Mouse (Mus musculus): ENCODE measurements around the gene Nanog. TPM values are rescaled to one million over a fixed set of nuclear protein-coding genes. Genes with fewer than 3 reads are reported as not detected.

The Nanog gene
- polyA plus RNA-seq (2015; fragmentation: Nextera tagmentation; extraction: Ambion mirVana): not detected in 2 replicates

GRCm38 (mm10) chr6:122707036-122707800 lies at the start of gene Nanog:
Gene Nanog, plus strand, starts transcription at chr6:122707489.
- Histone ChIP-seq H3K36me3 (ENCODE audit: control insufficient read depth, insufficient read depth) (no peaks in the 10 kb centered on the region), H3K4me3 (ENCODE audit: low read depth, low read length) (no peak within 1 kb of the TSS), H3K9me3 (replicated peaks; ENCODE audit: control insufficient read depth, low read length) (no peaks in the 10 kb centered on the region), H3K9ac (ENCODE audit: low read depth, low read length) (no peak within 1 kb of the TSS), H3K4me1 (ENCODE audit: control insufficient read depth, low read depth, low read length) (no peaks in the 10 kb centered on the region), H3K4me2 (ENCODE audit: low read depth, low read length) (no peak within 1 kb of the TSS), H3K27me3 (ENCODE audit: control insufficient read depth, insufficient read depth, low read depth, low read length) (no peaks in the 10 kb centered on the region), H3K27ac (ENCODE audit: low read length) (no peak within 1 kb of the TSS)
- 25% methylated on average over 12 of the region's 12 CpGs for WGBS (ENCODE audit: insufficient replicate concordance)
- ATAC-seq (ENCODE audit: low read depth): no peak

- H3K4me3 ChIP-seq (ENCODE audit: low read depth, low read length): no peak overlapping the region
- no peaks in the 10 kb centered on the region for H3K9me3 ChIP-seq (replicated peaks; ENCODE audit: control insufficient read depth, low read length)
- no peak overlapping the region for H3K27ac ChIP-seq (ENCODE audit: low read length)
- no peaks in the 10 kb centered on the region for H3K27me3 ChIP-seq (ENCODE audit: control insufficient read depth, insufficient read depth, low read depth, low read length)
- 31% methylated on average over 5 of the region's 5 CpGs for WGBS (ENCODE audit: insufficient replicate concordance)
- H3K4me1 ChIP-seq (ENCODE audit: control insufficient read depth, low read depth, low read length): no peaks in the 10 kb centered on the region; the same call in 1 of the 2 replicates
- ATAC-seq (ENCODE audit: low read depth): no peak
- no peak overlapping the region for H3K9ac ChIP-seq (ENCODE audit: low read depth, low read length)
- H3K36me3 ChIP-seq (ENCODE audit: control insufficient read depth, insufficient read depth): no peaks in the 10 kb centered on the region
- no peak overlapping the region for H3K4me2 ChIP-seq (ENCODE audit: low read depth, low read length)
Measured at GRCm38 (mm10) chr6:122657630-122658029, 49.7 kb upstream of the Nanog start.

- H3K4me2 ChIP-seq (ENCODE audit: low read depth, low read length): no peak overlapping the region
- no peak overlapping the region for H3K9ac ChIP-seq (ENCODE audit: low read depth, low read length)
- ATAC-seq (ENCODE audit: low read depth): no peak
Measured at GRCm38 (mm10) chr6:122659567-122659966, 47.7 kb upstream of the Nanog start.

GRCm38 (mm10) chr6:122660601-122661379 lies 46.5 kb upstream of the Nanog start:
- Histone ChIP-seq H3K27me3 (ENCODE audit: control insufficient read depth, insufficient read depth, low read depth, low read length) (no peaks in the 10 kb centered on the region), H3K9ac (ENCODE audit: low read depth, low read length) (no peak overlapping the region), H3K27ac (ENCODE audit: low read length) (no peak overlapping the region), H3K4me3 (ENCODE audit: low read depth, low read length) (no peak overlapping the region), H3K4me1 (ENCODE audit: control insufficient read depth, low read depth, low read length) (no peaks in the 10 kb centered on the region; the same call in 1 of the 2 replicates), H3K9me3 (replicated peaks; ENCODE audit: control insufficient read depth, low read length) (no peaks in the 10 kb centered on the region), H3K4me2 (ENCODE audit: low read depth, low read length) (no peak overlapping the region), H3K36me3 (ENCODE audit: control insufficient read depth, insufficient read depth) (no peaks in the 10 kb centered on the region)
- ATAC-seq (ENCODE audit: low read depth): no peak
- 28% methylated on average over 8 of the region's 8 CpGs for WGBS (ENCODE audit: insufficient replicate concordance)

More at GRCm38 (mm10) chr6:122659567-122659966, 47.7 kb upstream of the Nanog start:
- Histone ChIP-seq H3K36me3 (ENCODE audit: control insufficient read depth, insufficient read depth) (no peaks in the 10 kb centered on the region), H3K9me3 (replicated peaks; ENCODE audit: control insufficient read depth, low read length) (no peaks in the 10 kb centered on the region), H3K4me3 (ENCODE audit: low read depth, low read length) (no peak overlapping the region), H3K27ac (ENCODE audit: low read length) (no peak overlapping the region), H3K27me3 (ENCODE audit: control insufficient read depth, insufficient read depth, low read depth, low read length) (no peaks in the 10 kb centered on the region), H3K4me1 (ENCODE audit: control insufficient read depth, low read depth, low read length) (no peaks in the 10 kb centered on the region; the same call in 1 of the 2 replicates)
- 13% methylated on average over 7 of the region's 7 CpGs for WGBS (ENCODE audit: insufficient replicate concordance)

GRCm38 (mm10) chr6:122662551-122663264 lies 44.6 kb upstream of the Nanog start:
- peak; percentile 58; the same call in 1 of the 2 replicates for ATAC-seq (ENCODE audit: low read depth)
- no peaks in the 10 kb centered on the region for H3K36me3 ChIP-seq (ENCODE audit: control insufficient read depth, insufficient read depth)
- H3K4me1 ChIP-seq (ENCODE audit: control insufficient read depth, low read depth, low read length): no peaks in the 10 kb centered on the region; the same call in 1 of the 2 replicates
- peaks cover 2% of the 10 kb centered on the region; the same call in 1 of the 2 replicates for H3K27me3 ChIP-seq (ENCODE audit: control insufficient read depth, insufficient read depth, low read depth, low read length)
- H3K27ac ChIP-seq (ENCODE audit: low read length): no peak overlapping the region
- no peak overlapping the region for H3K4me3 ChIP-seq (ENCODE audit: low read depth, low read length)
- no peaks in the 10 kb centered on the region for H3K9me3 ChIP-seq (replicated peaks; ENCODE audit: control insufficient read depth, low read length)
- no peak overlapping the region for H3K4me2 ChIP-seq (ENCODE audit: low read depth, low read length)
- 28% methylated on average over 22 of the region's 22 CpGs for WGBS (ENCODE audit: insufficient replicate concordance)
- no peak overlapping the region for H3K9ac ChIP-seq (ENCODE audit: low read depth, low read length)

GRCm38 (mm10) chr6:122663596-122664206 lies 43.6 kb upstream of the Nanog start:
- Histone ChIP-seq H3K4me2 (ENCODE audit: low read depth, low read length) (no peak overlapping the region), H3K27ac (ENCODE audit: low read length) (no peak overlapping the region), H3K4me3 (ENCODE audit: low read depth, low read length) (no peak overlapping the region), H3K27me3 (ENCODE audit: control insufficient read depth, insufficient read depth, low read depth, low read length) (peaks cover 2% of the 10 kb centered on the region; the same call in 1 of the 2 replicates), H3K9ac (ENCODE audit: low read depth, low read length) (no peak overlapping the region), H3K4me1 (ENCODE audit: control insufficient read depth, low read depth, low read length) (no peaks in the 10 kb centered on the region; the same call in 1 of the 2 replicates), H3K9me3 (replicated peaks; ENCODE audit: control insufficient read depth, low read length) (no peaks in the 10 kb centered on the region), H3K36me3 (ENCODE audit: control insufficient read depth, insufficient read depth) (no peaks in the 10 kb centered on the region)
- ATAC-seq (ENCODE audit: low read depth): no peak
- WGBS (ENCODE audit: insufficient replicate concordance): 35% methylated on average over 14 of the region's 14 CpGs

- H3K4me2 ChIP-seq (ENCODE audit: low read depth, low read length): no peak overlapping the region
- no peak for ATAC-seq (ENCODE audit: low read depth)
- H3K9me3 ChIP-seq (replicated peaks; ENCODE audit: control insufficient read depth, low read length): no peaks in the 10 kb centered on the region
- no peak overlapping the region for H3K4me3 ChIP-seq (ENCODE audit: low read depth, low read length)
- no peak overlapping the region for H3K9ac ChIP-seq (ENCODE audit: low read depth, low read length)
- 48% methylated on average over 7 of the region's 7 CpGs for WGBS (ENCODE audit: insufficient replicate concordance)
- peaks cover 2% of the 10 kb centered on the region; the same call in 1 of the 2 replicates for H3K27me3 ChIP-seq (ENCODE audit: control insufficient read depth, insufficient read depth, low read depth, low read length)
- H3K4me1 ChIP-seq (ENCODE audit: control insufficient read depth, low read depth, low read length): no peaks in the 10 kb centered on the region; the same call in 1 of the 2 replicates
- no peak overlapping the region for H3K27ac ChIP-seq (ENCODE audit: low read length)
- H3K36me3 ChIP-seq (ENCODE audit: control insufficient read depth, insufficient read depth): no peaks in the 10 kb centered on the region
Measured at GRCm38 (mm10) chr6:122665866-122666265, 41.4 kb upstream of the Nanog start.

GRCm38 (mm10) chr6:122667715-122668114 lies 39.6 kb upstream of the Nanog start:
- WGBS (ENCODE audit: insufficient replicate concordance): 68% methylated on average over 5 of the region's 5 CpGs
- Histone ChIP-seq H3K36me3 (ENCODE audit: control insufficient read depth, insufficient read depth) (no peaks in the 10 kb centered on the region), H3K27ac (ENCODE audit: low read length) (no peak overlapping the region), H3K4me2 (ENCODE audit: low read depth, low read length) (no peak overlapping the region), H3K27me3 (ENCODE audit: control insufficient read depth, insufficient read depth, low read depth, low read length) (peaks cover 2% of the 10 kb centered on the region; the same call in 1 of the 2 replicates), H3K9ac (ENCODE audit: low read depth, low read length) (no peak overlapping the region), H3K4me3 (ENCODE audit: low read depth, low read length) (no peak overlapping the region), H3K9me3 (replicated peaks; ENCODE audit: control insufficient read depth, low read length) (no peaks in the 10 kb centered on the region), H3K4me1 (ENCODE audit: control insufficient read depth, low read depth, low read length) (no peaks in the 10 kb centered on the region; the same call in 1 of the 2 replicates)
- no peak for ATAC-seq (ENCODE audit: low read depth)
